Mouse (Mus musculus): ENCODE measurements at regions not wholly inside any gene's neighbourhood (a gene's known extent, or its start where the extent isn't known, plus 50 kb on each side); places are given as distances from the start of the nearest gene placed in this dataset.

GRCm38 (mm10) chr7:67462591-67462990 is 89.9 kb upstream of the Mef2a start:
- Histone ChIP-seq H3K36me3 (ENCODE audit: inconsistent target) (no peaks in the 10 kb centered on the region), H3K4me3 (ENCODE audit: inconsistent target) (no peak overlapping the region), H3K79me2 (ENCODE audit: inconsistent target) (no peaks in the 10 kb centered on the region), H3K27ac (peak overlapping the region; percentile 88)
- 72% methylated on average over 8 of the region's 9 CpGs for WGBS (ENCODE audit: missing documents)

- H3K79me2 ChIP-seq (ENCODE audit: inconsistent target), result no peaks in the 10 kb centered on the region
- 18% methylated on average over 11 of the region's 11 CpGs for WGBS (ENCODE audit: missing documents)
- peak overlapping the region; percentile 88 for H3K27ac ChIP-seq
- H3K36me3 ChIP-seq (ENCODE audit: inconsistent target), result no peaks in the 10 kb centered on the region
- H3K4me3 ChIP-seq (ENCODE audit: inconsistent target), result no peak overlapping the region
Observed at GRCm38 (mm10) chr7:67461333-67462255, 88.9 kb upstream of the Mef2a start.

- H3K79me2 ChIP-seq (ENCODE audit: inconsistent target), result no peaks in the 10 kb centered on the region
- no peak overlapping the region for H3K4me3 ChIP-seq (ENCODE audit: inconsistent target)
- no peaks in the 10 kb centered on the region for H3K36me3 ChIP-seq (ENCODE audit: inconsistent target)
- H3K27ac ChIP-seq, result peak overlapping the region; percentile 88
- WGBS (ENCODE audit: missing documents), result 21% methylated on average over 10 of the region's 10 CpGs
Observed at GRCm38 (mm10) chr7:67459810-67460209, 87.2 kb upstream of the Mef2a start.

GRCm38 (mm10) chr7:67459209-67459608 is 86.6 kb upstream of the Mef2a start:
- Histone ChIP-seq H3K4me3 (ENCODE audit: inconsistent target) (no peak overlapping the region), H3K36me3 (ENCODE audit: inconsistent target) (no peaks in the 10 kb centered on the region), H3K79me2 (ENCODE audit: inconsistent target) (no peaks in the 10 kb centered on the region), H3K27ac (peak overlapping the region; percentile 88)
- WGBS (ENCODE audit: missing documents), result 97% methylated on average over 9 of the region's 9 CpGs

GRCm38 (mm10) chr7:67458640-67459039 is 86.0 kb upstream of the Mef2a start:
- 89% methylated on average over 4 of the region's 4 CpGs for WGBS (ENCODE audit: missing documents)
- peak overlapping the region; percentile 88 for H3K27ac ChIP-seq

GRCm38 (mm10) chr7:67457898-67458297 is 85.2 kb upstream of the Mef2a start:
- H3K27ac ChIP-seq, result peak overlapping the region; percentile 88
- no peaks in the 10 kb centered on the region for H3K79me2 ChIP-seq (ENCODE audit: inconsistent target)
- no peaks in the 10 kb centered on the region for H3K36me3 ChIP-seq (ENCODE audit: inconsistent target)
- 83% methylated on average over 1 of the region's 1 CpGs for WGBS (ENCODE audit: missing documents)
- H3K4me3 ChIP-seq (ENCODE audit: inconsistent target), result no peak overlapping the region

More at GRCm38 (mm10) chr7:67458640-67459039, 86.0 kb upstream of the Mef2a start:
- Histone ChIP-seq H3K79me2 (ENCODE audit: inconsistent target) (no peaks in the 10 kb centered on the region), H3K36me3 (ENCODE audit: inconsistent target) (no peaks in the 10 kb centered on the region), H3K4me3 (ENCODE audit: inconsistent target) (no peak overlapping the region)

GRCm38 (mm10) chr7:67456015-67456414 is 83.4 kb upstream of the Mef2a start:
- H3K79me2 ChIP-seq (ENCODE audit: inconsistent target), result no peaks in the 10 kb centered on the region
- 86% methylated on average over 4 of the region's 4 CpGs for WGBS (ENCODE audit: missing documents)
- H3K27ac ChIP-seq, result no peak overlapping the region

GRCm38 (mm10) chr7:67454458-67454857 is 81.8 kb upstream of the Mef2a start:
- Histone ChIP-seq H3K4me3 (ENCODE audit: inconsistent target) (no peak overlapping the region), H3K27ac (no peak overlapping the region), H3K36me3 (ENCODE audit: inconsistent target) (no peaks in the 10 kb centered on the region), H3K79me2 (ENCODE audit: inconsistent target) (no peaks in the 10 kb centered on the region)
- 90% methylated on average over 4 of the region's 4 CpGs for WGBS (ENCODE audit: missing documents)

More at GRCm38 (mm10) chr7:67456015-67456414, 83.4 kb upstream of the Mef2a start:
- H3K4me3 ChIP-seq (ENCODE audit: inconsistent target), result no peak overlapping the region
- no peaks in the 10 kb centered on the region for H3K36me3 ChIP-seq (ENCODE audit: inconsistent target)

- Histone ChIP-seq H3K36me3 (ENCODE audit: inconsistent target) (no peaks in the 10 kb centered on the region), H3K79me2 (ENCODE audit: inconsistent target) (no peaks in the 10 kb centered on the region), H3K4me3 (ENCODE audit: inconsistent target) (no peak overlapping the region), H3K27ac (no peak overlapping the region)
- 83% methylated on average over 6 of the region's 6 CpGs for whole genome bisulfite sequencing (ENCODE audit: missing documents)
Observed at GRCm38 (mm10) chr7:67451157-67451793, 78.6 kb upstream of the Mef2a start.

- H3K36me3 ChIP-seq (ENCODE audit: inconsistent target), result no peaks in the 10 kb centered on the region
- peak overlapping the region; percentile 97 for H3K27ac ChIP-seq
- WGBS (ENCODE audit: missing documents), result 92% methylated on average over 9 of the region's 9 CpGs
- H3K4me3 ChIP-seq (ENCODE audit: inconsistent target), result no peak overlapping the region
- no peaks in the 10 kb centered on the region for H3K79me2 ChIP-seq (ENCODE audit: inconsistent target)
Observed at GRCm38 (mm10) chr7:67446606-67447005, 73.9 kb upstream of the Mef2a start.

GRCm38 (mm10) chr7:67445203-67446041 is 72.8 kb upstream of the Mef2a start:
- no peaks in the 10 kb centered on the region for H3K79me2 ChIP-seq (ENCODE audit: inconsistent target)
- 6% methylated on average over 12 of the region's 12 CpGs for WGBS (ENCODE audit: missing documents)
- no peaks in the 10 kb centered on the region for H3K36me3 ChIP-seq (ENCODE audit: inconsistent target)
- H3K27ac ChIP-seq, result peak overlapping the region; percentile 97
- H3K4me3 ChIP-seq (ENCODE audit: inconsistent target), result no peak overlapping the region

GRCm38 (mm10) chr7:67444523-67444942 is 71.9 kb upstream of the Mef2a start:
- Histone ChIP-seq H3K4me3 (ENCODE audit: inconsistent target) (no peak overlapping the region), H3K27ac (peak overlapping the region; percentile 97)
- WGBS (ENCODE audit: missing documents), result 25% methylated on average over 3 of the region's 3 CpGs

GRCm38 (mm10) chr7:67443666-67444065 is 71.0 kb upstream of the Mef2a start:
- 97% methylated on average over 3 of the region's 3 CpGs for WGBS (ENCODE audit: missing documents)
- Histone ChIP-seq H3K79me2 (ENCODE audit: inconsistent target) (no peaks in the 10 kb centered on the region), H3K27ac (peak overlapping the region; percentile 97), H3K36me3 (ENCODE audit: inconsistent target) (no peaks in the 10 kb centered on the region), H3K4me3 (ENCODE audit: inconsistent target) (no peak overlapping the region)

More at GRCm38 (mm10) chr7:67444523-67444942, 71.9 kb upstream of the Mef2a start:
- H3K79me2 ChIP-seq (ENCODE audit: inconsistent target), result no peaks in the 10 kb centered on the region
- no peaks in the 10 kb centered on the region for H3K36me3 ChIP-seq (ENCODE audit: inconsistent target)

GRCm38 (mm10) chr7:67443001-67443555 is 70.4 kb upstream of the Mef2a start:
- H3K27ac ChIP-seq, result peak overlapping the region; percentile 97
- H3K79me2 ChIP-seq (ENCODE audit: inconsistent target), result no peaks in the 10 kb centered on the region
- no peak overlapping the region for H3K4me3 ChIP-seq (ENCODE audit: inconsistent target)
- 77% methylated on average over 12 of the region's 12 CpGs for WGBS (ENCODE audit: missing documents)
- no peaks in the 10 kb centered on the region for H3K36me3 ChIP-seq (ENCODE audit: inconsistent target)
